Mouse (Mus musculus): ENCODE data around the gene Cd244a. TPM values are rescaled to one million over a fixed set of nuclear protein-coding genes. Genes with fewer than 3 reads are reported as not detected.

Gene Cd244a
- polyA plus RNA-seq, 1 experiment from 2014 or later, result not detected

DNA sequence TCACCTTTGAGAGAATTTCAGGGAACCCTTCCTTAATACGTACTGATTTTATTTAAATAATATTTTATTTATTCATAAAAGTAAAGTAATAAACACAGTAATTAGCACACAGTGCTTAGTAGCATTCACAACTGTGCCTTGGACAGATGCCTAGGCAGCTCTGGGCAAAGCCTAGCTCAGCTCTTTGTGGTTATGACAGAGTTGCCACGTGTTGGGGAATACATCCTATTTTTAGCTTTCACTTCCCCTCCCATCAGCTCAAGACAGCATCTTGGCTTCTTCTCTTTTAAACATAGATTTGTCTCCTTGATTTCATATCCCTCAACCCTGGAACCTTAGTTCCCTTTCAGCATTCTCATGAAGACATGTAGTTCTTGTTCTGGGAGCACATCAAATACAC is 72.5 kb downstream of the Cd244a start:
- Histone ChIP-seq H3K27ac (ENCODE audit: low read depth, low read length) (no peak overlapping the region), H3K9me3 (ENCODE audit: control insufficient read depth, low read length) (no peaks in the 10 kb centered on the region), H3K4me3 (ENCODE audit: low read length) (no peak overlapping the region), H3K36me3 (ENCODE audit: control insufficient read depth, insufficient read depth, low read length) (no peaks in the 10 kb centered on the region), H3K4me1 (ENCODE audit: control insufficient read depth, insufficient read depth, low read depth, low read length) (no peaks in the 10 kb centered on the region), H3K27me3 (replicated peaks; ENCODE audit: control insufficient read depth, insufficient read depth, low read length) (no peaks in the 10 kb centered on the region), H3K4me2 (ENCODE audit: low read length) (no peak overlapping the region), H3K9ac (ENCODE audit: low read depth, low read length) (no peak overlapping the region)
- 72% methylated on average over 2 of the region's 2 CpGs for WGBS
- ATAC-seq, result no peak

DNA sequence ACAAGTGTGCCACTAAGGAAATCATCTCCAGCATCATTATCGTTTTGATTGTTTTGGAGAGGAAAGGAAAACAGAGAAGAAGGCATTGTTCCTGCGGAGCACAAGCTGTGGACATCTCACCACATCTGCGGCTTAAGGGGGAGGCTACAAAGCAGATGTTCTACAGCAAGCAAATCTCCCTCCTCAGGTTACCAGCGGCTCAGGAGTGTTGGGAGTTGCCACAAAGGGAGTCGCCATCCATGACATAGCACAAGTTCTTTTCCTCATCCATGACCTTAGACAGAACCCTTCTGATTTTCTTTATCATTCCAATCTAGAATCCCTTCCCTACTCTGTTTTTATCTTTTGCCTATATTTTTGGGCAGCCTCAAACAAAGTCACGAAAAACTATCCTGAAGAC is 76.7 kb downstream of the Cd244a start:
- no peak overlapping the region for H3K9ac ChIP-seq (ENCODE audit: low read depth, low read length)
- H3K27me3 ChIP-seq (replicated peaks; ENCODE audit: control insufficient read depth, insufficient read depth, low read length), result no peaks in the 10 kb centered on the region
- no peak for ATAC-seq
- H3K36me3 ChIP-seq (ENCODE audit: control insufficient read depth, insufficient read depth, low read length), result no peaks in the 10 kb centered on the region
- H3K4me1 ChIP-seq (ENCODE audit: control insufficient read depth, insufficient read depth, low read depth, low read length), result no peaks in the 10 kb centered on the region
- H3K4me2 ChIP-seq (ENCODE audit: low read length), result no peak overlapping the region
- no peaks in the 10 kb centered on the region for H3K9me3 ChIP-seq (ENCODE audit: control insufficient read depth, low read length)
- WGBS, result 70% methylated on average over 6 of the region's 6 CpGs
- no peak overlapping the region for H3K27ac ChIP-seq (ENCODE audit: low read depth, low read length)
- no peak overlapping the region for H3K4me3 ChIP-seq (ENCODE audit: low read length)

DNA sequence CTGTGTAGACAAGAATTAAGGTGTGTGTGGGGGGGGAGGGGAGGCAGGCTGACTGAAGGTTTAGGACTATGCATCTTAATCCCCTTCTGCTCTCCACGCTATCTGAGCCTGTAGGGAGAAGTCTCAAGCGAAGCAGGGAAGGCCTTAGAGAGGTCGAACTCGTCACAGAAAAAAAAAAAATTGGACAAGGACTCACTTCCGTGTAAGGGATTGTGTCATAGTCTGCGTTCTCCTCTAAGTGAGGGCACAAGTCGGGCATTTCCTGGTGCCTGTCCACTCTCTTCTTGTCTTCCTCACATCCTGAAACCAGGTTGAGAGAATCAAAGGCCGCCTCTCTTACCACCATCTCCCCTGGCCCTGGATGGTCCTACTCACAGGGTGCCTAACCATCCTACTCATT is 78.1 kb downstream of the Cd244a start:
- Histone ChIP-seq H3K27ac (ENCODE audit: low read depth, low read length) (no peak overlapping the region), H3K4me2 (ENCODE audit: low read length) (no peak overlapping the region), H3K4me1 (ENCODE audit: control insufficient read depth, insufficient read depth, low read depth, low read length) (no peaks in the 10 kb centered on the region), H3K27me3 (replicated peaks; ENCODE audit: control insufficient read depth, insufficient read depth, low read length) (no peaks in the 10 kb centered on the region), H3K4me3 (ENCODE audit: low read length) (no peak overlapping the region), H3K36me3 (ENCODE audit: control insufficient read depth, insufficient read depth, low read length) (no peaks in the 10 kb centered on the region), H3K9ac (ENCODE audit: low read depth, low read length) (no peak overlapping the region), H3K9me3 (ENCODE audit: control insufficient read depth, low read length) (no peaks in the 10 kb centered on the region)
- WGBS, result 89% methylated on average over 8 of the region's 8 CpGs
- ATAC-seq, result no peak

DNA sequence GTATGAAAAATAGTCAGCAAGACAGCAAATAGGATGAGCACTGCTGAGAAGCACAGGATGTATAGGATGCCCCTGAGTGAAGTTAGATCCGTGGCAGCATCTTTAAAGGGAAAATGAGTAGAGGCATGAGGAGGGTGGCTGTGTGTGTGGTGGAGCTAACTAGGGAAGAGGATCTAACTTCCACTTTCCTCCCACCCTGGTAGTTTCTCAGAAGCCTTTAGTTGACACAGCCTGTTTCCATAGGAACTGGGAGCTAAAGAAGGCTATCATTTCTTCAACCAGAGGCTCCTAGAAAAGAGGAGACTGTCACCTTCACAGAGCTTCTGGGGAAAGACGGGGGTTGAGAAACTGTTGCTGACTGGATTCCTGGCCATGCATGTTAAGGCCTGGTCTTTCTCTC is 79.7 kb downstream of the Cd244a start:
- H3K36me3 ChIP-seq (ENCODE audit: control insufficient read depth, insufficient read depth, low read length), result no peaks in the 10 kb centered on the region
- no peaks in the 10 kb centered on the region for H3K9me3 ChIP-seq (ENCODE audit: control insufficient read depth, low read length)
- ATAC-seq, result no peak
- no peak overlapping the region for H3K9ac ChIP-seq (ENCODE audit: low read depth, low read length)
- no peaks in the 10 kb centered on the region for H3K4me1 ChIP-seq (ENCODE audit: control insufficient read depth, insufficient read depth, low read depth, low read length)
- no peak overlapping the region for H3K4me2 ChIP-seq (ENCODE audit: low read length)
- H3K27me3 ChIP-seq (replicated peaks; ENCODE audit: control insufficient read depth, insufficient read depth, low read length), result no peaks in the 10 kb centered on the region
- no peak overlapping the region for H3K27ac ChIP-seq (ENCODE audit: low read depth, low read length)
- 77% methylated on average over 2 of the region's 2 CpGs for WGBS
- H3K4me3 ChIP-seq (ENCODE audit: low read length), result no peak overlapping the region

DNA sequence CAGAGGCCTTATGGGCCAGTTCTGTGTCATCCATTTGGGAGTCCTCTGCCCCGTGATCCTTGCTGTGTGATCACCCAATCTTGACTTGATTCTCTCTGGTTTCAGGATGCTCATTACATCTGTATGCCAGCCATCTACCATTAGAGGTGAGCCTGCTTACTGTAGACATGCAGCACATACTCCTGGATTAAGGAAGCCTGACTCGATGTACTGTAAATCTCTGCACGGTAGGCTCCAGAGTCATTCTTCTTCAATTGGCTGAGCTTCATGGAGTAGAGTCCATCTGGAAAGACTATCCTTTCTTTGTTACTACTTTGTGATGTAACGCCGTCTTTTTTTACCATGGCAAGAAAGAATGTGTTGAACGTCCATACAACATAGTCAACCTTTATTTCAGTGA is 81.8 kb downstream of the Cd244a start:
- Histone ChIP-seq H3K27ac (ENCODE audit: low read depth, low read length) (no peak overlapping the region), H3K27me3 (replicated peaks; ENCODE audit: control insufficient read depth, insufficient read depth, low read length) (no peaks in the 10 kb centered on the region), H3K9me3 (ENCODE audit: control insufficient read depth, low read length) (no peaks in the 10 kb centered on the region), H3K4me1 (ENCODE audit: control insufficient read depth, insufficient read depth, low read depth, low read length) (no peaks in the 10 kb centered on the region), H3K9ac (ENCODE audit: low read depth, low read length) (no peak overlapping the region), H3K36me3 (ENCODE audit: control insufficient read depth, insufficient read depth, low read length) (no peaks in the 10 kb centered on the region), H3K4me2 (ENCODE audit: low read length) (no peak overlapping the region), H3K4me3 (ENCODE audit: low read length) (no peak overlapping the region)
- 90% methylated on average over 6 of the region's 6 CpGs for WGBS
- ATAC-seq, result no peak

DNA sequence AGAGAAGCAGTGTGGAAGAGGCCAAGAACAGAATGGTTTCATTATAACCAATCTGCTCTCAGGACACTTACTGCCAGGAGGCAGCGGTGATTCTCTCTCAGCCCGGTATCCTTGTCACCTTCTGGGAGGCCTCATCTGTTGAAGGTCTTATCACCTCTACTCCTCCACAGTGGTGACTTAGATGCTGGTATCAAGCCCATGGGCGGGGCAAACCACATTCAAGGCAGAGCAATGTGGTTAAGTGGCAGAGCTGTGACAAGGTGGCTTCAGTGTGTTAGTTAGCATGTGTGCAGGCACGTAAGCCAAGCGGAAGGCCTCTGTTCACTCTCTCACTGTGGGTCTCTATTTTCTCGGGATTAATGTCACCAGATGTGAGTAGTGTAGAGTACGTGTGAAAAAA is 84.6 kb downstream of the Cd244a start:
- H3K4me3 ChIP-seq (ENCODE audit: low read length), result no peak overlapping the region
- no peak overlapping the region for H3K27ac ChIP-seq (ENCODE audit: low read depth, low read length)
- H3K4me1 ChIP-seq (ENCODE audit: control insufficient read depth, insufficient read depth, low read depth, low read length), result no peaks in the 10 kb centered on the region
- H3K27me3 ChIP-seq (replicated peaks; ENCODE audit: control insufficient read depth, insufficient read depth, low read length), result no peaks in the 10 kb centered on the region
- H3K9ac ChIP-seq (ENCODE audit: low read depth, low read length), result no peak overlapping the region
- ATAC-seq, result no peak
- H3K36me3 ChIP-seq (ENCODE audit: control insufficient read depth, insufficient read depth, low read length), result no peaks in the 10 kb centered on the region
- no peaks in the 10 kb centered on the region for H3K9me3 ChIP-seq (ENCODE audit: control insufficient read depth, low read length)
- no peak overlapping the region for H3K4me2 ChIP-seq (ENCODE audit: low read length)
- WGBS, result 90% methylated on average over 7 of the region's 7 CpGs

DNA sequence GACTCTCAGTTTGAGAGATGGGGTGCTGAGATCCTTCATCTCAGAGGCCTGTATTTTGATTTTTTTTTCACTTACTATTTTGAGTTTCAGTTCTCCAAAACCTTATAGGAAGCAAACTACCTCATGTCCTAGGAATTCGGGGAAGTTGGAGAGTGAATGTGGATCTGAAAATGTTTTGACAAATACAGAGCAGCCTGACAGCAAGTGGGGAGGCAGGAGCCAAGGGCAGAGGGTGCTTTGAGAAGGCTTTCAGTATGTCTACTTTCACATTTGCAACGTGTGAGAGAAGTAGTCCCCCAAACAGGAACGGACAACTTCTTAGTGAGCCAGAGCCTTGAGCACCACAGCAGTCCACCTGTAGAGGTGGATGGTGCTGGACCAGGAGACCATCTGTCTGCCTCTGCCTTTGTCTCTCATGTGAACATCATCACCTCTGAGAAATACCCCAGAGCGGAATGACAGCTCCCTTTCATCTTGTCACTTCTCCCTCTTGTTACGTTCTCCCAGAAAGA is 87.5 kb downstream of the Cd244a start:
- no peak for ATAC-seq
- no peak overlapping the region for H3K4me2 ChIP-seq (ENCODE audit: low read length)
- H3K36me3 ChIP-seq (ENCODE audit: control insufficient read depth, insufficient read depth, low read length), result no peaks in the 10 kb centered on the region
- H3K27me3 ChIP-seq (replicated peaks; ENCODE audit: control insufficient read depth, insufficient read depth, low read length), result no peaks in the 10 kb centered on the region
- WGBS, result 75% methylated on average over 5 of the region's 5 CpGs
- no peaks in the 10 kb centered on the region for H3K9me3 ChIP-seq (ENCODE audit: control insufficient read depth, low read length)
- no peak overlapping the region for H3K27ac ChIP-seq (ENCODE audit: low read depth, low read length)
- H3K4me3 ChIP-seq (ENCODE audit: low read length), result no peak overlapping the region
- H3K4me1 ChIP-seq (ENCODE audit: control insufficient read depth, insufficient read depth, low read depth, low read length), result no peaks in the 10 kb centered on the region
- no peak overlapping the region for H3K9ac ChIP-seq (ENCODE audit: low read depth, low read length)

DNA sequence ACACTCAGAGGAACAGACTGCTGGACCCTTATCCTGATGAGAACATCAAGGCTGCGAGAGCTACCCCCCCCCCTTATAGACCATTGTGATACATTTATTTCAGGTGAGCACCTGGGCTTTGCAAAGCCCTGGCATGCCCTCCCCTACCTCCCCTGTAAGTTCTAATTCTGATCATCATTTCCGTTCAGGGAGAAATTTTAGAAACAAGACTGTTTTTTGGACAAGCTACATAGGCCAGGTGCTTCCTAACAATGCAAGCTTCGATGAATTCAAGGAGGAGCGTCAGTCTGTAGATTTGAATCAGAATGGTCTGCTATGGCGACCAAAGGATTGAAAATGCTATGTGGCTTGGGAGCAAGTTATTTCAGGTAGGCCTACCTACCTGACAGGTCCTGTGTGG is 88.7 kb downstream of the Cd244a start:
- no peaks in the 10 kb centered on the region for H3K36me3 ChIP-seq (ENCODE audit: control insufficient read depth, insufficient read depth, low read length)
- no peak overlapping the region for H3K4me3 ChIP-seq (ENCODE audit: low read length)
- H3K9ac ChIP-seq (ENCODE audit: low read depth, low read length), result no peak overlapping the region
- H3K27ac ChIP-seq (ENCODE audit: low read depth, low read length), result no peak overlapping the region
- no peak for ATAC-seq
- no peaks in the 10 kb centered on the region for H3K9me3 ChIP-seq (ENCODE audit: control insufficient read depth, low read length)
- H3K27me3 ChIP-seq (replicated peaks; ENCODE audit: control insufficient read depth, insufficient read depth, low read length), result no peaks in the 10 kb centered on the region
- 88% methylated on average over 5 of the region's 5 CpGs for WGBS
- no peaks in the 10 kb centered on the region for H3K4me1 ChIP-seq (ENCODE audit: control insufficient read depth, insufficient read depth, low read depth, low read length)
- H3K4me2 ChIP-seq (ENCODE audit: low read length), result no peak overlapping the region

DNA sequence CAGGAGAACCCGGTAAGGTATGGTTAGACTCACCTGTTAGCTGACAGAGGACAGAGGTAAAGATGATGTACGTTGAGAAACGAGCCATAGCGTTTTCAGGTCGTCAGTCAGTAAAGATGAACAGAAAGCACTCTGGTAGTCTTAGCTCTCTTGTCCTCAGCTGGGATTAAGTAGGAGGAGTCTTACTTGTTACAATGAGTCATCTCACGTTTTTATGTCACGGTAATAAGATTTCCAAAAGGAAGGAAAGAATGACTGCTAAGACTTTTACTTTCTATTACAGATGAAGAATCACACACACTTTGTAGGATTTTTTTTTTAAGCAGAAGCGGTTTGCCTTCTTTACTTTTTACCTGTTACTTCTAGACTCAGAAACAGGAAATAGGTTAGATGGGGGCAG is 89.8 kb downstream of the Cd244a start:
- no peak overlapping the region for H3K4me2 ChIP-seq (ENCODE audit: low read length)
- H3K9ac ChIP-seq (ENCODE audit: low read depth, low read length), result no peak overlapping the region
- H3K9me3 ChIP-seq (ENCODE audit: control insufficient read depth, low read length), result no peaks in the 10 kb centered on the region
- WGBS, result 75% methylated on average over 8 of the region's 8 CpGs
- no peak overlapping the region for H3K4me3 ChIP-seq (ENCODE audit: low read length)
- no peaks in the 10 kb centered on the region for H3K36me3 ChIP-seq (ENCODE audit: control insufficient read depth, insufficient read depth, low read length)
- H3K27ac ChIP-seq (ENCODE audit: low read depth, low read length), result no peak overlapping the region
- H3K4me1 ChIP-seq (ENCODE audit: control insufficient read depth, insufficient read depth, low read depth, low read length), result no peaks in the 10 kb centered on the region
- no peak for ATAC-seq
- no peaks in the 10 kb centered on the region for H3K27me3 ChIP-seq (replicated peaks; ENCODE audit: control insufficient read depth, insufficient read depth, low read length)

DNA sequence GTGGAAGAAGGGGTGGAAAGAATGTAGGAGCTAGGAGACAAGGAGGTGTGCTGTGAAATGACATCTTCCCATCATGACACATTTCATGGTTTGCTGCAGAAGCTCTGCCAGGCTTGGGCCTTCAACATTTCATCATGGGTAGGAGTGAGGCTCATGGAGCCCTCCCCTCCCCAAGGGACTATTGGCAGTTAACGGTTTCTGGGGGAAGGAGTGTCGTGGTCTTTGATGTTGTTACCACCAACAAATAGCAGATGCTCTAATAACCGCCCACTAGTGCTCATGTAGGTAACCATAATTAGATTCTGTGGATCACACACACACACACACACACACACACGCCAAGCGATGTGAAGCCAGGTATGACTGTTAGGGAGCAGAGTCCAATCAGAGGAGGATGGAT is 93.7 kb downstream of the Cd244a start, which contains the start of gene Slamf7:
TSS of gene Slamf7 (minus strand) at position 302 of the 400 bp plus-strand sequence.
- no peak within 1 kb of the TSS for H3K4me3 ChIP-seq (ENCODE audit: low read length)
- no peak for ATAC-seq
- H3K36me3 ChIP-seq (ENCODE audit: control insufficient read depth, insufficient read depth, low read length), result no peaks in the 10 kb centered on the region
- H3K4me2 ChIP-seq (ENCODE audit: low read length), result no peak within 1 kb of the TSS
- no peaks in the 10 kb centered on the region for H3K27me3 ChIP-seq (replicated peaks; ENCODE audit: control insufficient read depth, insufficient read depth, low read length)
- H3K9ac ChIP-seq (ENCODE audit: low read depth, low read length), result no peak within 1 kb of the TSS
- no peaks in the 10 kb centered on the region for H3K4me1 ChIP-seq (ENCODE audit: control insufficient read depth, insufficient read depth, low read depth, low read length)
- 84% methylated on average over 5 of the region's 5 CpGs for WGBS
- no peak within 1 kb of the TSS for H3K27ac ChIP-seq (ENCODE audit: low read depth, low read length)
- H3K9me3 ChIP-seq (ENCODE audit: control insufficient read depth, low read length), result no peaks in the 10 kb centered on the region
